Mouse (Mus musculus): ENCODE results near the gene Shisa7.

GRCm38 (mm10) chr7:4866631-4867180 lies 22.2 kb upstream of the Shisa7 start:
- TF ChIP-seq CTCF (IDR thresholded peaks at IDR 0.05; ENCODE audit: extremely low read depth, insufficient read length, insufficient replicate concordance, low read depth, low read length) (no peak), POLR2A (IDR thresholded peaks at IDR 0.05; ENCODE audit: low read depth, low read length) (no peak)

Measured in small intestine, adult 2 months (tissue).